Mouse (Mus musculus): ENCODE measurements around the gene Atp1a1. TPM values are rescaled to one million over a fixed set of nuclear protein-coding genes. Genes with fewer than 3 reads are reported as not detected.

Atp1a1 gene
- 100 to 1,000 TPM; 101 to 143 TPM for polyA plus RNA-seq (2012; fragmentation: generic; extraction: Trizol)

GRCm38 (mm10) chr3:101604550-101605223 is at the start of gene Atp1a1:
Gene Atp1a1, minus strand, starts transcription at chr3:101604684.

Other genes starting within 250 kb of the Atp1a1 start
- gene Igsf3, start 227.6 kb downstream of the Atp1a1 start, polyA plus RNA-seq (2012; fragmentation: generic; extraction: Trizol): 10 to 100 TPM in 1 of 2 experiments, under 1 TPM in 1; 0.81 to 15.2 TPM
- gene Mab21l3, start 244.3 kb upstream of the Atp1a1 start, polyA plus RNA-seq (2012; fragmentation: generic; extraction: Trizol): under 1 TPM; 0.11 to 0.24 TPM

All from C3H10T1/2 (cell line).